Mouse (Mus musculus): ENCODE measurements at regions not wholly inside any gene's neighbourhood (a gene's known extent, or its start where the extent isn't known, plus 50 kb on each side); places are given as distances from the start of the nearest gene placed in this dataset.

- H3K4me1 ChIP-seq (ENCODE audit: control insufficient read depth, insufficient read depth, low read length), result no peaks in the 10 kb centered on the region
- no peak overlapping the region for H3K27ac ChIP-seq (ENCODE audit: low read length)
- H3K4me2 ChIP-seq (ENCODE audit: low read depth, low read length), result no peak overlapping the region
- no peaks in the 10 kb centered on the region for H3K36me3 ChIP-seq (ENCODE audit: control insufficient read depth, insufficient read depth, low read length)
- 53% methylated on average over 8 of the region's 8 CpGs for WGBS
- no peak overlapping the region for H3K4me3 ChIP-seq (replicated peaks; ENCODE audit: low read length)
- no peak overlapping the region for H3K9ac ChIP-seq (ENCODE audit: low read length)
- H3K9me3 ChIP-seq (replicated peaks; ENCODE audit: control insufficient read depth, low read length), result no peaks in the 10 kb centered on the region
- no peaks in the 10 kb centered on the region for H3K27me3 ChIP-seq (ENCODE audit: control insufficient read depth, insufficient read depth, low read length)
- ATAC-seq (ENCODE audit: insufficient read depth, low FRiP score), result no peak
Measured at GRCm38 (mm10) chr3:103517376-103518304, 57.4 kb upstream of the Syt6 start.

DNA sequence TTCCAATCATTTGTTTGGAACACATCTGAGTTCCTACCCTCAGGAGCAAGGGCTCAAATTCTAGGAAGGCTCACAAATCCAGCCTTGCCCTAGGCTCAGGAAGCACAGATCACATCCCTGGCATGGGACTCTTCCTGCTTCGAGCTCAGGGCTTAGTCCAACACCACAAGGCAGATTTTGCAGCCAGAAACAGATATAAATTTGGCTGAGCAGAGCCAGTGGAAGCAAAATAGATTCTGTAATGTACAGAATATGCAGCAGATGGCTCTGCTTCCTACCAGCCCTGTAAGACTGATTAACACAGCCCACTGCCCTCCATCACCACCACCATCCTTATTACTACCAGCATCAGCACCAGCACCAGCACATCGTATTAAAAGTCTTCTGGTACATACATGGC lies 56.4 kb upstream of the Syt6 start:
- Histone ChIP-seq H3K4me2 (ENCODE audit: low read depth, low read length) (no peak overlapping the region), H3K36me3 (ENCODE audit: control insufficient read depth, insufficient read depth, low read length) (no peaks in the 10 kb centered on the region), H3K27me3 (ENCODE audit: control insufficient read depth, insufficient read depth, low read length) (no peaks in the 10 kb centered on the region), H3K9me3 (replicated peaks; ENCODE audit: control insufficient read depth, low read length) (no peaks in the 10 kb centered on the region), H3K27ac (ENCODE audit: low read length) (no peak overlapping the region), H3K4me3 (replicated peaks; ENCODE audit: low read length) (no peak overlapping the region), H3K9ac (ENCODE audit: low read length) (no peak overlapping the region), H3K4me1 (ENCODE audit: control insufficient read depth, insufficient read depth, low read length) (no peaks in the 10 kb centered on the region)
- no peak for ATAC-seq (ENCODE audit: insufficient read depth, low FRiP score)
- 60% methylated on average over 2 of the region's 2 CpGs for WGBS
